Mouse (Mus musculus): ENCODE measurements around the gene Sstr3.

GRCm38 (mm10) chr15:78530671-78531450, 13.6 kb downstream of the Sstr3 start, which contains the start of gene C1qtnf6:
- TF ChIP-seq CTCF (IDR thresholded peaks at IDR 0.05; ENCODE audit: low read depth) (no peak), EP300 (optimal IDR thresholded peaks at IDR 0.05) (no peak)
